Mouse (Mus musculus) ES-Bruce4 (cell line): ENCODE results near the gene Abca12.

Experiments
- CTCF ChIP-seq: IDR thresholded peaks from one replicate; pipeline ENCODE4 v1.8.1; 2011; ENCODE audit warnings: low read depth, low read length
- EP300 ChIP-seq: IDR thresholded peaks from 2 replicates; pipeline ENCODE4 v1.6.1; 2011; ENCODE audit warnings: low read depth, low read length; ENCODE audit not compliant: insufficient read depth

- TF ChIP-seq EP300 (peak; percentile 64; the same call in 1 of the 2 replicates), CTCF (no peak)
Observed at GRCm38 (mm10) chr1:71244647-71245046, 170.1 kb downstream of the Abca12 start.
